Mouse (Mus musculus) adrenal gland, postnatal 10 days (tissue): Measurements from ENCODE around the gene Asb16. TPM values are rescaled to one million over a fixed set of nuclear protein-coding genes. Genes with fewer than 3 reads are reported as not detected.
A peak's percentile ranks its signal among the peaks of the same experiment; 100 is the strongest.

Source experiments
- DNase-seq: peaks from one replicate; pipeline ENCODE4 v3.0.0; 2021; ENCODE audit warnings: mixed read lengths
- long read RNA-seq, 2 experiments: library from polyadenylated mRNA; stranded (forward); transcript quantifications; one replicate each; pipeline ENCODE4 v2.0.0; 2021
- total RNA-seq, 2 experiments: library from RNA; stranded (reverse); gene quantifications; 2 replicates each; pipeline ENCODE4 v1.2.3; 2021

Asb16 gene
- 1 to 10 TPM; 1.1 to 2.6 TPM for total RNA-seq
- long read RNA-seq, experiment 1: 0 reads
- long read RNA-seq, experiment 2, partial matches to known transcripts: 0 of 2 reads
- long read RNA-seq, experiment 2, other reads (novel, unspliced or antisense): 2 of 2 reads

- DNase-seq: no peak
Observed at GRCm38 (mm10) chr11:102268520-102269244, at the start of gene Asb16. Gene Asb16 (plus strand): TSS chr11:102268743.

- peak; percentile 97 for DNase-seq
Observed at GRCm38 (mm10) chr11:102218783-102219182, 49.8 kb upstream of the Asb16 start.

DNA sequence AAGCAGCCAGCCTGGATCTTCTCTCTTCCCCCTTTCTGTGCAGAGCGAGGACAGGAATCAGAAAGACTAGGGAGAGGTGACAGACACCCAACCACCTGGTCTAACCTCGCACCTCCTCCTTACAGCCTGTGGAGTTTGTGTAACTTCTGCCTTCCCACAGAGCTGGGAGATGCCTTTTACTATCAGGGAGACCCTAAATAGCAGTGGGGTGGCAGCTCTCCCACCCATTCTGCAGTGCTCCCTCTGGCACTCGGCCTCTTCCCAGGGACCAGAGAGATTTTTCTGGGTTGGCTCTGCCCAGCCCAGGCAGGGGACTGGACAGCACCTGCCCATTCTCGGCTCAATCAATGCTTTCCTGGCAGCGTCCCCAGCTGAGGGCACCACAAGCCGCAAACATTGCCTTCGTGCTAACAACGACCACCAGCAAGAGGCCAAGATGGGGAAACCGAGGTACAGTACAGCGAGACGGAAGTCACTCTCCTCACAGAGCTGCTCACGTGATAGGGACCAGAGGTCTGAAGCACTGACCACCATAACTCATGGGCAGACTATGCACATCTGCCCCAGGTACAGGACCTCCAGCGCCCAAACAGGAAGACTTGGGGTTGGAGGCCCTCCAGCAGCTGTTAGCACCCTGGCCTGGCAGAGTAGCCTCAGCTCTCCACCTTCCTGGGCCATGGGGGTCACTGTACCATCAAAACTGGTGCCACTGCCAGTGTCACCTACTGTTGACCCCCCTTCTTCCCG, 49.1 kb upstream of the Asb16 start:
- peak; percentile 37 for DNase-seq

DNA sequence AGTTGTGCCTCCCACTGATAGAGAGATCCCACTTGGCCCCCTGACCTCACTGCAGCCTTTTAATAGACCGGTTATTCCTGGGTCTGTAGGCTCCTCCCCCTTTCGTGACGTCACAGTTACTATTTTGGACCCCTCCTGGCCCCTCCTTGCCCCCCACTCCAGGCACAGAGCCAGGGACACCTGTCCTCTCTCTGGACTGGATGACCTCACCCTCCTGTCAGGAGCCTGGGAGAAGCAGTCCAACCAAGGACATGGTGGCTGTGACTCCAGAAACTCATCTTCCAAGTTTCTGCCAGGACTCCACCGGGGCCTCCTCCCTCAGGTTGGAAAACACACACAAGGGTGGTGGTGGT, 48.6 kb upstream of the Asb16 start:
- peak; percentile 67 for DNase-seq

DNA sequence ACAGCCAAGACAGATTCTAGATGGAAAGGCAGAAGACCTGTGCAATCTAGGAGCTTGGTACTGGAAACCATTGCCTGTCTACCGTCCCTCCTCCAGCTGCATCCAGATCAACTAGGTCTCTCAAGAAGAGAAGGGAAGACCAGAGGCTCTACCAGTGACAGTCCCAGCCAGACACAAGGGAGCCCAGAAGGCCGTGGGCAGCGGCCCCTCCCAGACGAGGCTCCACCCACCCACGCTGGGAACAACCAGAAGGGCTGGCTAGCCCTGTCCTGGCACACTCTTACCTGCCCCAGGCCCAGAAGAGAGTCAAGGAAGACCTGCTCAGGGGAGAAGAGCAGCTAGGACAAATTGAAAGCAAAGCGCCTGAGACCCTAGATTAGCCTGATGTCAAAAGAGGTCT, 48.1 kb upstream of the Asb16 start:
- DNase-seq: peak; percentile 39

DNA sequence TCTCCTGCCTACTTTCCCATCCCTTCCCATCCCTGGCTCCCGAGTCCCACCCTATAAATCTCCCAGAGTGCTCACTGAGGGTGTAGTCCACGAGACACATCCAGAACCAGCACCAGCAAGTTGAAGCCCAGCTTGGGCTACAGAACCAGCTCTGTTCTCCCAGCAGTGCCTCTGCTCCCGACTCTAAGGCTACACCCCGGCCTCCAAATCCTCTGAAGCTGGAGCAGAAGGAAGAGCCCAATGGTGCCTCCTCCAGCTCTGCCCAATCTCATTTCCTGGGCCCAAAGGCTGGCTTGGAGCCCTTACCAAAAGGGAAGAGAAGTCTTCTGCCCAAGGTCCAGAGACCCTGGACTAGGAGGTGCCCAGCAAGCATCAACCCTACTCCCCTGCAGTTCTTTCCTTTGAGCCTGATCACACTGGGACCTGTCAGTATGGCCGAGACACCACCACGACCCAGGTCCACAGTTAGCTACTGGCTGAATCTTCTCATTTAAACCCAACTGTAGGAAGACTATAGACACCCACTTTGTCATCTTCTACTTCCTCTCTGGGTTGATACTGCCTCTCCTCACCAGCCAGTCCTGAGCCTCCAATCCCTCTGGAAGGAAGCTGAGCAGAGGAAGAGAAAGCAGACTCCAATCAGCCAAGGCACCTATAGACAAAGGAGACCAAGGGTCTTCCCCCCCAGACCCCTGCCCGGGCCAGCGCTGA, 47.1 kb upstream of the Asb16 start:
- peak; percentile 3 for DNase-seq

DNA sequence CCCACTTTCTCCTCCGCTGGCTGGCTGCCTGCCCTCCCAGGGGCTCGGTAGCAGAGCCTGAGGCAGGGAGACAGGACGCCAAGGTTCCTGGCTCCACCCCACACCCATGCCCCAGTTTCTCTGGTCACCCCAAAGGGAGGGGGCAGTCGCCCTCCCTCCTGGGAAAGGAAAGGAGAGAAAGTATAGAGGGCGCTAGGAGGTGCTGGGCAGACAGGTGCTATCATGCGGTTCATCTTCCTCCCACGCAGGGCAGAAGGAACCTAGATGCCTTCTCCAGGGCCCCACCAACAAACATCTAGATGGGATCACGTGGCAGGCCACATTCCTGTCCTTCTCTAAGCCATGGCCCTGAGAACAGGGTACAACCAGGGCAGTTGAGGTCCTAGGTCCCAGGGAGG, 46.6 kb upstream of the Asb16 start:
- DNase-seq: peak; percentile 45

GRCm38 (mm10) chr11:102223166-102223565, 45.4 kb upstream of the Asb16 start:
- DNase-seq: peak; percentile 72

DNA sequence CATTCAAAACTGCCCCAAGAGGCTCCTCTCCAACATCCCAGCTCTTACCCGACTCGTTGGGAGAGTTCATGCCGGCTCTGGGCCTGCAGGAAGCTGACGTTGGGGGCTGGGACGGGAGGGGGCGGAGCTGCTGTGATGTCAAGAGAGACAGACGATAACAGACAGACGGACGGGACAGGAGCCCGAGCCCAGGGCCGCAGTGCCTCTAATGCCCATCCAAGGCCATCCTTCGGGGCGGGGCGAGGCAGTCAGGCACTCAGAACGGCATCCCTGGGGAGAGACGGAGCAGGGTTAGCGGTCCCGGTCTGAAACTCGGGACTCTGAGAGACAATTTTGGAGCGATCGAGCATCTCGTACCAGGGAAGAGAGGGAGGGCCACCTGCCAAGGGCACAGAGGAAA, 43.9 kb upstream of the Asb16 start:
- peak; percentile 73 for DNase-seq

- DNase-seq: no peak
Observed at GRCm38 (mm10) chr11:102225221-102225620, 43.3 kb upstream of the Asb16 start.

DNA sequence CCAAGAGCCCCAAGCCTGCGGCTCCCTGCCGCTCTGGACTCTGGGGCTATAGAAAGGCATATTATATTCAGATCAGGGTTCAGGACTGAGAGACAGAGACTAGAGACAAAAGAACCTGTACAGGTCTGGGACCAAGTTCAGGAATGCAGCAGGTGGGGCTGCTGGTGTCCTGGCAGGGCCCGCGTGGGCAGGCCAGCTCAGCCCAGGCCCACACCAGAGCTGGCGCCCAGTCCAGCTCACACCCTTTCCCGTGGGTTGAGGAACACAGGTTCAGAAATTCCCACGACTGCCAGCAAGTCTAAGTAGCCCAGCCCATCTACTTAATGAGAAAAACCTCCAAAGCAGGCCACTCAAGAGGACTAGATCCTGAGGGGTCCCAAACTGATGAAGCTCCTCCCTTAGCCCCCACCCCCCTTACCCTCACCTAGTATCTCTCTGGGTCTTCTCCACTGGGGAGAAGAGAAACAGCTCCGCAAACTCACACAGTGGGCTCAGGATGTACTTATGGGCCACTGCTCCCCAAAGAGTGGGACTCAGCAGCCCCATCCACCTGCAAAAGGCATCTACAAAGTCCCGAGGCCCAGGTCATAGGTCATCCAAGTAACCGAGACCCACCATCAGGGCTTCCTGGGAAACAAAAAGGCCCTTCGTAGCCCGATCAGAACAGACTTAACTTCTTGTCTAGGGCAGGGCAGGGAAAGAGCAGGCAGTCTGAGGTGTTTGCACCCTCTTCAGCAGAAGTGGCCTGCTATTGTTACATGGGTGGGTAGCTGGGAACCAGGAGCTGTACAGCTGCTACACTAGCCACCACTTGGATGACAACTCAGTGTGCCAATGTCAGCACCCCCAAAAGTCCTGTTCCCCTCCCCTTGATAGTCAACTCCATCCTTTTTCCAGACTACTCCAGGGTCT, 42.2 kb upstream of the Asb16 start:
- DNase-seq: no peak

DNA sequence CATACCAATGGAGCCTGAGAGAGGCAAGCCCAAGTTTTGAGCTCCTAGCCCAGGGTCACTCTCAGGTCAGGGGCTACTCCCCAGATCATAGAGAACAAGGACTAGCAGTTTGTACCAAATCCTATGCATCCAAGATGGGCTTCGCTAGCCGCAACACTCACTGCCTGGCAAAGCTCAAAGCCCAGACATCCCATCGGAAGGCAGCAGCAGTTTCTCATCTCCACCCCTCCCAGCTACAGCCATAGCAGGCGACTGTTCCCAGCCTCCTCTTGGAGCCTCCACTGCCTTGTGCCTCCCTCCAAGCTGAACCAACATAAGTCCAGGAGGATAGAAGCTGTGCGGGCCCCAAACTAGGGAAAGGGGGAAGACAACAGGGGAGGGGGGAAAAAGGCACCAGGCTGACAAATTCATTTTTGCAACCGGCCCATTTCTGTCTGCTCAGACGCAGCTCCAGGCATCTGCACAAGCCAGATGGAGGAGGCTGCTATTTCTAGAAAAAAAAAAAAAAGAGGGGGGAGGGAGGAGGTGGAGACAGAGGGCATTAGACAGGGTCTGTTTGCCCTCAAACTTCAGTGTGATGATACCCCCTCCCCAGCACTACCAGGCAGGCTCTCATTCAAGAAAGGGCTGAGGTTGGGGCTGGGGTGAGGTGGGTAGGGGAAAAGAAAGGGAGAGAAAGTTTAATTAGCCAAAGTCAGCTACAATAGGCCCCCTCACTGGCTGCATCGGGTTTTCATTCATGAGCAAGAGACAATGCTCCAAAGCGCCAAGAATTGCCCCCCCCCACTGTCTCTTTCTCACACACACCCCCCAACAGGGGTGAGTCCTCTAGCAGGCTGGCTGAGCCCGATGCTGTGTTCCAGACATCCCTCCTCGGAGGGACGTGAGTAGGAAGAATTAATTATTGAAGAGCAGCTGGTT, 41.0 kb upstream of the Asb16 start:
- DNase-seq: no peak

DNA sequence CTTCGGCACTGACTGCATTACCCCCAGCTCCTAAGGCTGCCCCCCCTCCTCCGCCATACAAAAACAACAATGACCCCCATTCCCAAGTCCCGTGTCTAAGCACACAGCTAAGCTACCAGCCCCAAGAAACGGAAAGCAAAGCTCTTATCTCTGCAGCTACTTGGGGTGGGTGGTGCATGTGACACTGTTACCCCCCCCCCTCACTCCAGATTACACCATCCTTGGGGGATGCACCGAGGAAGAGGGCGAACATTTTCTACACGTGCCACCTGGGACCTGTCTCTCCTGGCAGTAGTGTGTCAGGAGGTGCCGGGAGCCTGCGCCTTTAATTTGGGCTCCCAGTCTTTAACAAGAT, 40.4 kb upstream of the Asb16 start:
- DNase-seq: no peak

DNA sequence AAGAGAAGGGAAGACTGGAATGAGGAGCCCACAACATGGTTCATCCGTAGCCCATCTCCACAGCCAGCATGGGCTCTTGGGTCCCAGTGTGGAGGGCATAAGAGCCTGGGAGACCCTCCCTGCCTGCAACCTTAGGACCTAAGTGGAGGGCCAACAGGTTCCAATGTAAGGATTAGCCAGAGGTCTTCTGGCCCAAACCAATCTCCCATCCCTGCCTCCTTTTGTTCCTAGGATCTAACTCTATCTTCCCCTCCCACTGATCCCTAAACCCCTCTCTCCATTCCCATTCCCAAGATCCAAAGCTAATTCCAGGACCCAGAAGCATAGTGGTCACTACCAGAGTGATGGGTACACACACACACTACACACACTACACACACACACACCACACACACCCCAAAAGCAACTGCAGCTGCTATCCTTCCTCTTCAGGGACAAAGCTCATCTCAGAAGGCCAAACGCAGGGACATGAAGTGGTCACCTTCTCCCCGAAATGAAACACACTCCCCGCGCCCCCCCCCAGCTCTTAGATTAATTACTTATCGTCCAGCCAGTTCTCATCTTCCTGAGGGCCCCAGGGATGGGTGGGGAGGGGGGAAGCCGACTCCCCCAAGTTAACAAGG, 39.8 kb upstream of the Asb16 start:
- no peak for DNase-seq

DNA sequence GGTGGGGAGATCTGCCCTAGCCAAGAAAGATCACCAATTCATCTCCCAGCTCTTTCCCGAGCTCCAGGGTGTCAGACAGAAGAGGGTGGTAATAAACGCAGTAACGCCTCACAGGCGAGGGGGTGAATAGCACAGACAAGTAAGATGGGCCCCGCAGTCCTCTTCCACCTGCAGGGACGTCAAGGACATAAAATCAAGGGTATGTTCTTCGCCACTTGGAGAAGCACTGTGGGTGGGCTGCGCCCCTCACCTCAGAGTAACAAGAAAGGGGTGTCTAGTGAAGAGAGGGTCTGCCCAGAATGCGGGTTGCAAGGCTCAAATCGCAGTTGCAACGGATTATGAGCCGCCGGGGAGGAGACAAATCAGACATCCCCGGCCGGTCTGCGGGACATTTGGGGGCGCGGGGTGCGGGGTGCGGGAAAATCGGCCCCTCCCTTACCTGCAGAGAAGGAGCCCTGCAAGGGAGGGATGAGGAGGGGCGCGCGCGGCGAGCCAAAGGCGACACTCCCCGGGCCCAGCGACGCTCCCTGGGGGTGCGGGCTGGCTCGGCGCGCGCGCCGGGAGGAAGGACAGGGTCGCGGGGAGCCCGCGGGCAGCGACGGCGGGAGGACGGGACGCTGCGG, 39.1 kb upstream of the Asb16 start:
- no peak for DNase-seq

DNA sequence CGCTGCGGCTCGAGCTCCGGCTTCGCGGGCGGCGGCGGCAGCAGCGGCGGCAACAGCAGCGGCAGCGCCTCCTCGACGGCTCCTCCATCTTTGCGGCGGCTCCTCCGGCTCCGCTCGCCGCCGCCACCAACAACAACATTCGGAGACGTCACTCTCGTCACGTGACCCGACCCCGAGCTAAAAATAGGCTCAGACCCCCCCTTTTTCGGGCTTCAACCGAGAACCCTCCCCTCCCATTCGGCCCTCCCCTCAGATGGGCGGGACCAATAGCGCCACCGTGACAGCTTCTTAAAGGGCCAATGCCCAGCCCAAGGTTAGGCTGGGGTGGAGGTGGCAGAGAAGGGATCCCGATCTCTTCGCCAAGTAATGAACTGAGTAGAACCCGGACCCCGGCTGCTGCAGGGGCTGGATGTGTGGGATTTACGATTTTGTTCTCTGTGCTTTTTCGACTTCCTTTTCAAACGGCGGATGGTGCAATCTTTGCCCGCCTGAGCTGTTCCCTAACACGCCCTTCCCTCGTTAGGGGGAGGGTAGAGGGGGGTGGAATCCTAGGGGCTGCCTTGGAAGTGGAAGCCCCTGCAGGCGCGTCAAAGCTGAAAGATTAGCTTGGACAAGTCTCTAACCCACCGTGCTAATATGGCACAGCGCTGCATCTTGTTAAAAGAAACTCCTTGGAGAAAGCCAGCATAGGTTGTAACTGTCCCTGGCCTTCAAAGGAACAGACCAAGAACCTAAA, 38.4 kb upstream of the Asb16 start, which contains the start of gene Hdac5:
Gene Hdac5 (minus strand): TSS at position 161 of the 736 bp plus-strand sequence.
- DNase-seq: peak; percentile 99

DNA sequence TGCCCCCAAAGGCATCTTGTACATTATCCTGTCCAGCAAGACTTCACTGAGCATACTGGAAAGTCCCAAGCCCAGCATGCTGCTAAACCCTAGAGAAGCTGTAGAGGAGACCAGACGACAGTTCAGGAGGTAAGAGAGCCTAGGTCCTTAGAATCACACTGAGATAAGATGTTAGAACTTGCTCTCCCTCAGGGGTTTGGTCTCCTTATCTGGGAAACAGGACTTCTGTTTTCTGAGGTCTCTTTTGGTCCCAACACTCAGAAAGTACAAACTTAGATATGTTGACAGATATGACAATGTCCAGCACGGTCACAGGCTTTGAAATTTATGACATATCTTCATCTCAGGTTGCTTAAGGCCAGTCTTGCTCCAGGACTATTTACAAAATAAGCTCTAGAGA, 32.5 kb upstream of the Asb16 start:
- no peak for DNase-seq

DNA sequence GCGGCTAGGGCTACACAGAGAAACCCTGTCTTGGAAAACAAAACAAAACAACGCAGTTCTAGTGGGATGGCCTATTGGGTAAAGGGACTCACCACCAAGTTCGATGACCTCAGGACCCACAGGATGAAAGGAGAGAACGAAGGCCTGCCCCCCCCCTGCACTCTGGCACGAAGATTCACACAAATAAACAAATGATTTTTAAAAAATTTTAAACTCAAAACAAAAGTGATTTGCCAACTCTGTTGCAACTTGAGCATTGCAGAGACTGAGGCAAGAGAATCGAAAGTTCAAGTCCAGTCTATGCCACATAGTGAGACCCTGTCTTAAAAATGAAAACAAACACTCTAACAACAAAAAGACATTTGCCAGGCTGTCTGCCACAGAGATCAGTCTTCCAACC, 27.9 kb upstream of the Asb16 start:
- no peak for DNase-seq

DNA sequence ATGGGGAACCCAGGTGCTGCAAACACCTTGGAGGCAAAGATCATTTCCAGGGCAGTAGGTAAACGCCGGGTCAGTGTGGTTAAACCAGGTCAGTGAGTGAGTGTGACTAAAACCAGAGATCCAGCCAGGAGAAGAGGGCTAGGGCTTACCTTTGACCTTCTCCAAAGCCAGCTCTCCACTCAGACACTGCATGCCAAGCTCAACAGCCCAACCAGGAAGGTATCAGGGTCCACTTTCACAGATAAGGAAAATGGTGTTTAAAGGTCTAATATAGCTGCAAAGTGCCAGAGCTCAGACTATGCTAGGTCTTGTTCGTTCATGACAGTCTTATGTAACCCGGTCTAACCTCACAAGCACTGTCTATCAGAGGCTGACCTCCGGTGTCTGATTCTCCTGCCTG, 27.3 kb upstream of the Asb16 start:
- DNase-seq: no peak
